Mouse (Mus musculus) liver, adult 2 months (tissue): Measurements from ENCODE around the gene Olfr211.

ENCODE experiments used
- CTCF ChIP-seq: fragments of 200-500 bp; IDR thresholded peaks from 2 replicates; pipeline ENCODE4 v1.5.1; 2011; ENCODE audit warnings: low read depth, low read length, control low read depth
- POLR2A ChIP-seq: fragments of 200-500 bp; IDR thresholded peaks from 2 replicates; pipeline ENCODE4 v1.6.1; 2011; ENCODE audit warnings: low read length, control low read depth; ENCODE audit not compliant: insufficient read depth; ENCODE audit errors: extremely low read depth

- TF ChIP-seq POLR2A (no peak), CTCF (no peak)
Observed at GRCm38 (mm10) chr6:116459232-116459631, 29.7 kb upstream of the Olfr211 start.
